Mouse (Mus musculus) small intestine, adult 2 months (tissue): ENCODE measurements at regions not wholly inside any gene's neighbourhood (a gene's known extent, or its start where the extent isn't known, plus 50 kb on each side); places are given as distances from the start of the nearest gene placed in this dataset.

Experiments
- CTCF ChIP-seq: fragments of 200-500 bp; IDR thresholded peaks from 2 replicates; pipeline ENCODE4 v1.5.1; 2012; ENCODE audit warnings: low read depth, mild to moderate bottlenecking, control low read depth, inconsistent platforms, low read length, moderate library complexity, mixed read lengths; ENCODE audit not compliant: insufficient replicate concordance, insufficient read length; ENCODE audit errors: extremely low read depth
- POLR2A ChIP-seq: fragments of 200-500 bp; IDR thresholded peaks from 2 replicates; pipeline ENCODE4 v1.6.1; 2012; ENCODE audit warnings: low read depth, mild to moderate bottlenecking, control low read depth, inconsistent platforms, low read length, moderate library complexity

DNA sequence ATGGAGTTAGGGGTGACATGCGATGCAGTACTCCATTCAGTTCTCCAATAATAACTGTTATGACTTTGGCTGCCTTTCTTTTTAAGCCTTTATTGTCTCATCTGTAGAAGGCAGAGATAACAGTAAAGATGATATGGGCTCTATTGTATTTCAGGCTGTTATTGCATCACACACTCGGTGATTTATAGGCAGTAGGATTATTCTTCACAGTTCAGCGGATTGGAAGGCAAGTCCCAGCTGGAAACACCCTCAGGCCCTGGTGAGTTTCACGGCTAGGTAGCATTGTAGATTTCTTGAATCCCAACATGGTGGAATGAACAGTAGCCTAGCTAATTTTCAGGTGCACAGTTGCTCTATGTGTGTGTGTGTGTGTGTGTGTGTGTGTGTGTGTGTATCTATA, 422.9 kb downstream of the Fam84a start:
- TF ChIP-seq CTCF (no peak), POLR2A (no peak)
